In genomic region chr9:9372594-9372993, GRCm38 (mm10) we compare ENCODE assay signal across 11 mouse cellular contexts.
DNase-seq lines count a peak whose midpoint lies in the region; ATAC-seq and TF ChIP-seq lines count a peak whose summit lies in the region.
"Had no signal": no experiment of that assay in that cellular context is flagged by ENCODE, and none has a peak within 500 bp of the region (broad histone marks: within the 10 kb centered on the region; RNA-seq: fewer than 3 reads in every experiment).

No protein-coding gene starts in this region.

- no peak overlapping the region for H3K27ac ChIP-seq in embryonic fibroblast, embryonic 13.5 days (ENCODE audit: insufficient read depth, low read length)
- no peak overlapping the region for H3K27ac ChIP-seq in stomach, postnatal 0 days (replicated peaks)
- H3K27ac ChIP-seq: liver, embryonic 13.5 days had no signal

- no peaks in the 10 kb centered on the region for H3K36me3 ChIP-seq in stomach, postnatal 0 days (ENCODE audit: control insufficient read depth, insufficient read depth, low read length)
- H3K36me3 ChIP-seq: liver, embryonic 13.5 days had no signal

- intact Hi-C loops in heart, postnatal 10 days (cut with DNase I): loop anchor here (5.0 kb wide), 1 partner anchor 135 kb away; the partner anchor contains the start of gene Arhgap42

- no peak for TF ChIP-seq EP300 in stomach, postnatal 0 days (optimal IDR thresholded peaks at IDR 0.05)

- no peak for ATAC-seq in stomach, postnatal 0 days (ENCODE audit: low FRiP score, low TSS enrichment)
- ATAC-seq: inflammation-experienced regulatory T-cells, adult 6 months had no signal

- peak; percentile 5 to 7 for DNase-seq in heart, postnatal 10 days
- DNase-seq in heart, adult 11 months: no peak
- peak; percentile 5 for DNase-seq in ovary, adult 18-20 months (ENCODE audit: low spot score)
- no peak for DNase-seq in ovary, postnatal 10 days (ENCODE audit: low spot score)
- peak; percentile 22 for DNase-seq in stomach, postnatal 0 days (ENCODE audit: low spot score)
- no peak for DNase-seq in cerebellum, adult 11 months
- no peak for DNase-seq in cerebellum, adult 9-10 months
- DNase-seq: cerebellum, postnatal 25 days; liver, embryonic 13.5 days had no signal

- H3K9me3 ChIP-seq in stomach, postnatal 0 days (ENCODE audit: control insufficient read depth, low read length): no peaks in the 10 kb centered on the region
- H3K9me3 ChIP-seq: liver, embryonic 13.5 days had no signal

- 38% methylated on average over 1 of the region's 1 CpGs for WGBS in stomach, postnatal 0 days

- H3K4me3 ChIP-seq in embryonic fibroblast, embryonic 13.5 days (ENCODE audit: insufficient read depth, low read length): no peak overlapping the region
- H3K4me3 ChIP-seq in stomach, postnatal 0 days (ENCODE audit: low read depth, low read length): no peak overlapping the region
- H3K4me3 ChIP-seq: liver, embryonic 13.5 days had no signal

- H3K4me2 ChIP-seq in stomach, postnatal 0 days (replicated peaks; ENCODE audit: low read depth): no peak overlapping the region
- H3K4me2 ChIP-seq: liver, embryonic 13.5 days had no signal

- TF ChIP-seq POLR2A in embryonic fibroblast, embryonic 13.5 days (IDR thresholded peaks at IDR 0.05; ENCODE audit: low read depth, low read length): no peak

- H3K4me1 ChIP-seq in embryonic fibroblast, embryonic 13.5 days (ENCODE audit: control insufficient read depth, insufficient read depth, low read length): peaks cover 4% of the 10 kb centered on the region; the same call in 1 of the 2 replicates
- no peaks in the 10 kb centered on the region for H3K4me1 ChIP-seq in stomach, postnatal 0 days (replicated peaks; ENCODE audit: control insufficient read depth, insufficient read depth)
- H3K4me1 ChIP-seq: liver, embryonic 13.5 days had no signal

- no peaks in the 10 kb centered on the region for H3K27me3 ChIP-seq in stomach, postnatal 0 days (ENCODE audit: control insufficient read depth, insufficient read depth, low read length)
- H3K27me3 ChIP-seq: liver, embryonic 13.5 days had no signal

- TF ChIP-seq CTCF in embryonic fibroblast, embryonic 13.5 days (IDR thresholded peaks at IDR 0.05; ENCODE audit: borderline replicate concordance, insufficient read depth, low read length): peak; percentile 42; the same call in 1 of the 2 replicates
- peak; percentile 77 for TF ChIP-seq CTCF in stomach, postnatal 0 days (IDR thresholded peaks at IDR 0.05; ENCODE audit: low read depth)

- H3K9ac ChIP-seq in stomach, postnatal 0 days (ENCODE audit: low read length): no peak overlapping the region
- H3K9ac ChIP-seq: liver, embryonic 13.5 days had no signal

Comparison
In these comparisons a context has a peak if more than half of its experiments do, and no peak if none do; other contexts are left out.
1. DNase-seq: peak in heart, postnatal 10 days (2 of 2), ovary, adult 18-20 months (single experiment) and stomach, postnatal 0 days (single experiment); none in heart, adult 11 months (single experiment), ovary, postnatal 10 days (single experiment), cerebellum, adult 11 months (single experiment) and cerebellum, adult 9-10 months (single experiment).